Mouse (Mus musculus) CH12F3 (cell line): ENCODE results near the gene Hic1.

Experiments used
- in situ Hi-C: fragments of 300-500 bp; cut with MboI; formaldehyde crosslinking; loops from 2 replicates; pipeline ENCODE4 v1.14.3; 2020; ENCODE audit warnings: low sequenced_read_pairs

Hic1 gene

DNA sequence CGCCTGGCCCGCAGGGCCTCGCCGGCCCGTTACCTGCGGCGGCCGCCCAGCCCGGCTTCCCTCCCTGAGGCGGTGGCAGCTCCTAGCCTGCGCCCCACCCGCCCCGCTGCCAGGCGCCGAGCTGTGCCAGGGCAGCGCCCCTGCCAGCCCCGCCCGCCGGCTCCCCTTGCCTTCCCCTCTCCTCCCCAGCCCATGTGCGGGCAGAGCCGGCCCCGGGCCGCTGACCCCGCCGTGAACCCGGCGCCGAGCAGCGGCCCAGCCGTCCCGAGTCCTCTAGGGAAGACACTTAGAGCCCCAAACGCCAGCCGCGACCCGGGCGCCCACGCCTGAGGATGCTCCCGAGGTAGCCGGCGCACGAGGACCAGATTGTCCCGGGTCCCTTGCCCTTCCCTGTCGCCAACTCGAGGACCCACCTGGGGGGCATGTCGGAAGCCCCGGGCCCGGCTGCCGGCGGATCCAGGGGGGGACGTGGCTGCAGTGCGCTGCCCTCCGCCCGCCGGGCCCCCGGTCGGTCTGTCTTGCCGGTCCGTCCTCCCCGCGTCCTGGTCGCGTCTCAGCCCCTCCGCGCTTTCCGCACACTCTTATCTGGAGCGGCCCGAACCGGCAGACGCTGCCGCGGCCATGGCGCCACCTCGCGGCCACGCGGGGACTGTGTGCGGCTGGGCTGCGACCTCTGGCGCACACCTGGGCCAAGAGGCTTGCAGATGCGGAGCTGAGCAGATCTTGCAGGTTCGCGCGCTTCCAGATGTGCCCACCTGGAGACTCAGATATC, 543 bp downstream of the Hic1 start:
- in situ Hi-C loops = no loop called here

DNA sequence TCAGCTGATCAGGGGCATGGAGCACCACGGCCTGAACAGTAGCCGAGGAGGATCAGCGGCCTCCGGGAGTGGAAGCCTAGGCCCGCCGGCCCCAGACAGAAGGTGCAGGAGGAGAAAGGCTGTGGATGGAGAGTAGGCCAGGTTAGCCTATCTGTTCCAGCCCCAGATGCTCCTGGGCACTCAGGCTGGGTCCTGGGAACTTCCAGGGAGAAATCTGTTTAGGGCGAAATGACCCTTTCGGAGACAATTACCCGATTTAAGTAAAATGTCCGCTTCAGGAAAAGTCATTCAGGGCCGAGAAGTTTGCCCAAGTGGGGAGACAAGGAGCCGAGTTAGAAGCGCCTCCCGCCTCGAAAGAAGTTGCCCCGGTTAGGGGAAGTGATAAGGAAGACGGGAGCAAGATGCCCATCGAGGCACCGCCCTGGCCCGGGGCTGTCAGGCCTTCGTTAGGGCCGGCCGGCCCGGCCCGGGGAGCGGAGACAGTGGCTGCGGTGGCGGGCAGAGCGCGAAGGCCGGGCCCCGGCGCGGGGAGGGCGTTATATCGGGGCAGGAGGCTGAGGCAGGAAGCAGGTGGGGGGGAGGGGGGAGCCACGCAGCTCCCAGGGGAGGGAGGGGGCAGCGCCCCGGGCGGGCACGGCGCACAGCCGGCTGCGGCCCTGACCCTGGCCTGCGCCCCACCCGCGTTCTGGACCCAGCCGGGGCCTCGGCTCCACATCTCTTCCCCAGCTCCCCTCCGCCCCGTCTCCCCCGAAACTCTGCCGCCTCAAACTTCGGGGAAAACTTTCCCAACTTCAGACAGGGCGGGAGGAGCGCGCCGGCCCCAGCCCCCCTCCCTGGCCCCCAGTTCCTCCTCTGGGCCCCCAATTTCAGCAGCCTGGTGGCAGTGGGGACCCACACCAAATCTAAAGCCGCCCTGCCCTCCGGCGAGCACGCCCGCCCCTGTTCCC, 1.4 kb downstream of the Hic1 start:
- in situ Hi-C loops = no loop called here

DNA sequence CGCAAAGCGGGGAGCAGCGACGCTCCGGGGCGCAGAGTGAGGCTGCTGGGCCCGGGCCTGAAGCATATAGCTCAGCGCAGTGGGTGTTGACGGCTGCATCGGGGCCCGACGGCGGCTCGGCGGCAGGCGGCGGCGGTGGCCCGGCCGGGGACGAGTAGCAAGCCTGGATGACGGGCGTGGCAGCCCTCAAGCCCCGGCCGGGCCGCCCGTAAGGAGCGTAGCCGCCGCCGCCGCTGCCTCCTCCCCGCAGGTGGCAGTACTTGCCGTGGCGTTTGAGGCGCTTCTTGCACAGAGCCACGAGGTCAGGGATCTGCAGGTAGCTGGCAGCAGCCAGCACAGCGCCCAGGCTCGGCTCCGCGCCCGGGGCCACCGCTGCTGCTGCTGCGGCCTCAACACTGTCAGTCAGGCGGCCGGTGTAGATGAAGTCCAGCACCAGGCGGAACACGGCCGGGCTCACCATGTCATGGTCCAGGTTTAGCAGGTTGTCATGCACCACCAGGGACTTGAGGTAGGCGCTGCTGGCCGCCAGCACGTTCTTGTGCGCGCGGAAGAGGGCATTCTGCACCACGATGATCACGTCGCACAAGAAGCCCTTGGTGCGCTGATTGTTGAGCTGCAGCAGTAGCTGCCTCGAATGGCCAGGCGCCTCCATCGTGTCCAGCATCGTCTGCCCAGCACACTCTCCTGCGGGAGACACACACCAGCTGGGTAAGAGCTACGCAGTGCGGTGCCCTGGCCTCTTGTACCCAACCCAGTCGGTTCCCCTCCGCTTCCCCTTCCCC, 2.3 kb downstream of the Hic1 start:
- in situ Hi-C loops = no loop called here

DNA sequence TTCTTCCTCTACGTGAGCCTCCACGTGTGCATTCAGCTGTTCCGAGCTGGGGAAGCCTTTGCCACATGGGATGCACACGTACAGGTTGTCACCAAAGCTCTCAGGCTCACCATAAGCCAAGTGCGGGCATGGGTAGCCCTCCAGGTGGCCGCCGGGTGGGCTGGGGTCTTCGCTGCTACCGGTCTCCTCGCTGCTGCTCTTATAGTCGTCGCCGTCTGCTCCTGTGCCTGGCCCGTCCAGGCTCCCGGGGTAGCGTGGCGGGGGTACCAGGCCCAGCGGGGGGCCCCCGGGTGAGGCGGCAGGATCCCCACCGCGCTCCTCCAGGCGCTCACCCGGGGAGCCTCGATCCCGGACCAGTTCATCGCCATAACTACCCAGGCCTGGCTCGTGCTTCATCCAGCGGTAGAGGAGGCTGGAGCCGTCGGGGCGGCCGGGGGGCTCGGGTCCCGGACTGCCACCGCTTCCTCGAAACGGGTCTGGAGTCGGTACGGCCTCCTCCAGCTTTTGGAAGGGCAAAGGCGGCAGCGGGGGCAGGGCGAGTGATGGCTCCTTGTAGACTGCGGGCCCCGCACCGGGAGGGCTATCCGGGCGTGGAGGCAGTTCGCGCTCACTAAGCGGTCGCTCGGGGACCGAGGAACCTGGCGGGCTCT, 3.0 kb downstream of the Hic1 start:
- in situ Hi-C loops = no loop called here

DNA sequence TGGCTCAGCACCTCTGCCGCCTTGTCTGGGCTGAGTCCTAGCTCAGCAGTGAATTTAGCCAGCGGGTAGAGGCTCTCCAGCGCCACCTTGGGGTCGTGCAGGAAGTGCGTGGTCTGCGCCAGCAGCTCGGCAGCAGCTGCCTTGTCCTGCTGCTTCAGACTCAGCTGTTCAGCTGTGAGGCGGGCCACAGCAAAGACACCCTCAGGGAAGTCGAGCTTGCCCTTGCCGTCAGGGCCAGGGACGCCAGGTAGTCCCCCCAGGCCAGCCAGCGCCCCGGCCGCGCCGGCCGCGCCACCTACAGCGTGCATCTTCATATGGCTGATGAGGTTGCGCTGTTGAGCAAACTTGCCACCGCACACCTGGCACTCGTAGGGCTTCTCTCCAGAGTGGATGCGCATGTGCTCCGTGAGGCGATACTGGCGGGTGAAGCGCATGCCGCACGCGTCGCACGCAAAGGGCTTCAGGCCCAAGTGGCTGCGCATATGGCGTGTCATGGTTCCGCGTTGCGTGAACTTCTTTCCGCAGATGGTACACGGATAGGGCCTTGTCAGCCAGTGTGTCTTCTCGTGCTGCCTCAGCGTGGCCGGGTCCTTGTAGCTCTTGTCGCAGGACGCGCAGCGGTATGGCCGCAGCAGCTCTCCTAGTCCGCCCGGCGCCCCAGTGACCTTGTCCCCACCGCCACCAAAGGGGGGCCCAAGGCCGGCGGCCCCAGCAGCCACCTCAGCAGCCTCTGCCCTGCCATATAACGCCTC, 3.7 kb downstream of the Hic1 start:
- in situ Hi-C loops = no loop called here

DNA sequence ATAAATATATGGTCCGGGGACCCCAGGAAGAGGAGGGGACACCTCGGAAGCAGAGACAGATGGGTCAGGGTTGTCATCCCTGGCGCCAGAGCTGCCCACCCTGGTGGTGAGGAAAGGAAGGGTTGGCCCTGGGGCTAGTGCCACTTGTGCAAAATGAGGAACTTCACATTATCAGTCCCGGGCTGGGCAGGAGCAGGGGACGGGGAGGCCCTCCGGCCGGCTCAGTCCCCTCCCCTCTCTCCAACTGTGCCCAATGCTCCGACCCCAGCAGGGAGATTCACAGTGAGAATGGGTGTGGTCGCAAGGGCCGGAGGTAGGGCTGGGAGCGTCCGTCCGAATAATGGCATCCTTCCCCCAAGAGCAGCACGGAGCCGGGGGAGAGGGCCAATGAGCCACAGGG, 4.6 kb downstream of the Hic1 start:
- in situ Hi-C loops = no loop called here

DNA sequence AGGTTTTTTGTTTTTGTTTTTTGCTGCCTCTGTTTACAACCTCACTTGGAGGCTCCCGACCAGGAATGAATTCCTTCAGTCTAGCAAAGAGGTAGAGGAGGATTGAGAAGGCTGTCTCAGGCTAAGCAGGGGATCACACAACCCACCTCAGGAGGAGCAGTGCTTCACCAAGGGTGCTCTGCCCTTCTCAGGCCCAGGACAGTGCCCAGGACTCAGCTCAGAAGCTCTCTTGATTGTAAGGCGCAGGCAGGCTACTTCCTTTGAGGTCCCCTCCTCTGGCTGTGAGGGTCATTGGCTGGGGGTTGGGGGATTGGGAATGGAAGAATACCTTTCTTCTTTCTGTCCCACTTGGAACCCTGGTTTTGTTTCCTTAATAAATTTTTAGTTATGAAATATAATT, 5.3 kb downstream of the Hic1 start:
- in situ Hi-C loops = no loop called here

DNA sequence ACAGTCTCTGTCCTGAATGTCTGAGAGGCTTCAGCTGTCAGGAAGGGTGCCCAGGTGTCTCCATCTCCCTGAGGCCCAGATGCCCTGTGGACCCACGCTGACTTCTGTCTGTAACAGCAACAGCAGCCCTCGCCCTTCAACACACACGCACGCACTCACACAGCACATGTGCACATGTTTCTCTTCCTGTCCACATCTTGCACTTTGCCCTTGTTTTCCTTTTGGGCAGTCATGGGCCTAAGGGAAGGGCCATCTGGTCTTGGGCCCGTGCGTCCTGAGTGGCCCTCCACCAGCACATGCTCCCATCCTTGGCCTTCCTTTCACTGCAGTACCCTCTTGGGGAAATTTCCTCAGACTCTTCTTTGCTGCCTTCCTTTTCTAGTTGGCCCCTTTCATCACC, 5.9 kb downstream of the Hic1 start:
- in situ Hi-C loops = no loop called here

DNA sequence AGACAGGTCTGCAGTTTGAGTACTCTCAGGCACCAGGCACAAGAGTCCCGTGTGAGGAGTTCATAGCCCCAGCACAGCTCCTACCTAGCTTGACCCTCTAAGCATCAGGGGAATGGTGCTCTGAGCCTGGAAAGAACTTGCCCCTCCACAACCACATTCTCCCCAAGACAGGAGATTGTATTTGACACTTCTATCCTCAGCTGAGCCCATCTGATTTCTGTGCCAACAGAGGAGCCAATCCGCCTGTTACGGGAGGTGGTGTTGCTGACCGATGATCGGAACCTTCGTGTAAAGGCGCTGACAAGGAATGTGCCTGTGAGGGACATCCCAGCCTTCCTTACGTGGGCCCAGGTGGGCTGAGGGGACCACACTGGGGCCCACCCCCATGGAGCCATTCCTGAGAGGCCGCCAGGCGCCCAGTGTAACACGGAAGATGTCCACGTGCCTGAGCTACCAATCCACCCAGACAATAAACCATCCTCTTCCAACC, 6.7 kb downstream of the Hic1 start:
- in situ Hi-C loops = no loop called here

DNA sequence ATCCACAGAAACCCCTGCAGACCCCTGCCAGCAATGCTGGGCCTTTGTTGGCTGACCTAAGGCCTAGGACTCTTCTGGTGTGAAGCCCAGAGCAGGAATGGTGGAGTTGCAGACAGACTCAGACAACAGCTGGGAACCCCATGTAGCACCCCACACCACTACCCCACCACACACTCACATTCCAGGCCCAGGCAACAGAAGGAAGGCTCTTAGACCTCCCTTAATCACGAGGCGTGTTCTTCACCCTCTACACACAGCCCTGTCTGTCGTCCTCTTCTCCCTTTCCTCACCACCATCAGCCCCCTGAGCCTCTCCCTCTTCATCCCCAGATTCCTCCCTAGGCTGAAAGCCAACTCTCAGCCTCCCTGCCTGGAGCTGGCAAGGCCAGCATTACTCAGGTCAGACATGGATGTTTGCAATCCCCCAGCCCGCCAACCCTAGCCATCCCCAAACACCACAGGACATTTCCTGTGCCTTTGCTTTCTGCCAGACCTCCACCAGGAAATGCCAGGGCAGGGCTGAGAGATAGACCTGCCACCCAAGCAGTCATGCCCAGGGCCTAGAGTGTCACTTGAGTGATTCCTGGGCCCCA, 7.8 kb downstream of the Hic1 start:
- in situ Hi-C loops = no loop called here

DNA sequence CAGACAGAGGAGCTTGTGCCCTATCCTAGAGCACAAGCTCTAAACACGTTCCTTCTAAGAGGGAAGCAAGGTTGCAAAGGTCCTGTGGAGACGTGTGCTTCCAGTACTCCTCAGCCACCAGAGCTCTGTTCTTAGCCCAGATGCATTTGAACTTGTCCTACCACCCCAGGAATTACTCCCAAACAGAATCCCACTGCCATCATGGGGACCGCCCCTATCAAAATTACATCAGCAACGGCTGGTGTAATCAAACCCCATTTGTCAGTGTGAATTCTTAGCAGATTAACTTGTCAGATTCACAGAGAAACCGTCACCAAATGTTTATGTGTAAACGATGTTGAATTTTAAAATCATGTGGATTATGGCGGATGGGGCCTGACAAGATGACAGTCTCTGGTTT, 8.4 kb downstream of the Hic1 start:
- in situ Hi-C loops = no loop called here

DNA sequence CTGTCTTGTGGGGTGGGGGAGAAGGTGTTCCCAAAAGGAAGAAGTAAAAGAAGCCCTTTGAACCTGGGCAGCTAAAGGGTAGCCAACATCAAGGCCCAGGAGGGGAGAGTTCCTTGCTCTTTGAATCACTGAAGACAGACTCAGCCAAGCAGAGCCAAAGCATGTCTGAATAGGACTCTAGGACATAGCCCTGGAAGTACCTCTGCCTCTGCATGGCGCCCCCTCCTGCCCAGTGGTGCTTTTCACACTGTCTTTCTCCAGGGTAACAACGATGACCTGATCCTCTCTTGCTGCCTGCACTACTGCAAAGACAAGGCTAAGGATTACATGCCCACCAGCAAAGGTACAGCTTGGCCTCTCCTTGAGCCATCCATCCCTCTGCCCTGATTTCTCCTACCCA, 9.8 kb downstream of the Hic1 start:
- in situ Hi-C loops = loop anchor here (10.0 kb wide), 1 partner anchor 175 kb away; no protein-coding TSS in a partner anchor

DNA sequence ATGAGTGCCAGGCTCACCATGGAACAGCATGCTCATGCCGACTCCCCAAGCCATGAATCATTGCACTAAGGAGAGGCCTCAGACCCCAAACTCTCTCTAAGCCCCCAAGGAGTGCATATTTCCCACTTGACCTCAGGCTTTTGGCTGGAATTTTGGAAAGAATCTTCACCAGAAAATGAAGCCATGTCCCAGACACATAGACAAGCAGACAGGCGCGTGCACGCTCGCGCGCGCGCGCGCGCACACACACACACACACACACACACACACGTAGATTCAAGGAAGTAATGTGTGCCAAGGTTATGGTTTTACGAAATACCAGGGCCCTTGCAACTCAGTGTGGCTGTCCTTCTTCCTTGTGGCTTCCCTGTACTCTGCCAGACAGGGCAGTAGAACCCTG, 10.9 kb downstream of the Hic1 start:
- in situ Hi-C loops = loop anchor here (10.0 kb wide), 1 partner anchor 174 kb away; no protein-coding TSS in a partner anchor

DNA sequence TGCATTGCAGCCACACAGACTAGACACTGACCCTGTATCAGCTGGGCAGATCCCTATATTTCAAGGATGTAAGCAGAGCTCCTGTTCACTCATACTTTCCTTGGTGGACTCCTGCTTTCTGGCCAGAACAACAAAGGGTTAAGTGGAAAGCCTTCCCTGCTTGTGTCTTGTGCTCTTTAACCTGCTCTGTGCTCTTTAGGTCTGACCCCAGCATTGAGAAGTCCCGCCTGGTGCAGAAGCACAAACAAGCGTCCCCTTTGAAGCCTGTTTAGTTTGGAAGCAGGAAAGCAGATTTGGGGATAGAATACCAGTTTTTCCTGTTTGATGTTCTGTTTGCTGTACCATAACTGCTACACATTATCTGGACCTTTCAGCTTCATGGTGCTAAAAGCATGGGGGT, 11.4 kb downstream of the Hic1 start:
- in situ Hi-C loops = loop anchor here (10.0 kb wide), 1 partner anchor 173 kb away; no protein-coding TSS in a partner anchor

DNA sequence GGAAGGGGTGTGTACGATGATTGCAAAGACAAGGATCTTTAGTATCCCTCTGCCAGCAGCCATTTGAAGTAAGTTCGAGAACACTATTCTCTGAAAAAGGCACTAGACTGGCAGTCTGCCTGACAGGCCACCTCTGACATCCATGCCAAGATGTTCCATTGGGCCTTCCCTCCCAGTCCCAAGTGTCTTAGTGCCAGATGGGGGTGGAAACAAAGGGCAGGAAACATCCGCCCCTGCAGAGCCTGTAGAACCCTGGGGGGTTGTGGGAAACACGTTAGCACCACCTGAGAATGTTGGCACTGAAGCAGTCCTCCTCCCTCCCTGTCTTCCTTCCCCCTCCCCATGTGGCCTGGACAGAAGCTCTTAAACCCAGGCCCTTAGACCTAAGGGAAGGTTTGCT, 12.3 kb downstream of the Hic1 start:
- in situ Hi-C loops = loop anchor here (10.0 kb wide), 1 partner anchor 172 kb away; no protein-coding TSS in a partner anchor

DNA sequence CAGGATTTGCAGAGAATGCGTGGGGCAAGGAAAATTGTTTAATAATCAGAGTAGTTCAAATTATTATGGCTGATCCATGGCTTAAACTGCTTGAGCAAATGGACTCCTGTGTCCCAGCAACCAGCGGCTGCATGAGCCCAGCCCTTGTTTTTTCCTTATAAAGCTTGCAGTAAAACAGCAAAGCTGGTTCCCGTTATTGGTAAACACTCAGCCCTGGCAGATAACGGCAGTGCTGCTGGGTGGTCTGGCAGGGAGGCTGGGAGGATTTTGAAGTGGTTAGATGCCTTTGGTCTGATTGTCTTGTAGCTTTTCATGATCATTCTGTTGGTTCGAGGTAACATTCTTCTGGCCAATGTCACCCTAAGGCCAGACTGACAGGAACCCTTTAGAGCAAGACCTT, 12.9 kb downstream of the Hic1 start:
- in situ Hi-C loops = loop anchor here (10.0 kb wide), 1 partner anchor 172 kb away; no protein-coding TSS in a partner anchor

DNA sequence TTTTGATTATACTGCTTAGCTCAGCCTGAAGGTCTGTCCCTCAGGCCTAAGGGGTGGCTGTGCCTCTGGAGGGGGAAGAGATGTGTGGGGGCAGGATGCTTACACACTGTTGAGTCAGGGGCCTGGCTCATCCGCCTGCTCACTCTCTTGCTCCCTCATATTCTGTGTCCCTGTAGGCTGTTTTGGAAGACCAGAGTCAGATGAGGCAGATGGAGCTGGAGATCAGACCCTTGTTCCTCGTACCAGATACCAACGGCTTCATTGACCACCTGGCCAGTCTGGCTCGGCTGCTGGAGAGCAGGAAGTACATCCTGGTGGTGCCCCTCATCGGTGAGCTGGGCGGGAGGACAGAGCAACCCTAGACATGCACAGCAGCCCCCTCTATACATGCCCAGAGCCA, 13.3 kb downstream of the Hic1 start:
- in situ Hi-C loops = loop anchor here (10.0 kb wide), 1 partner anchor 171 kb away; no protein-coding TSS in a partner anchor

DNA sequence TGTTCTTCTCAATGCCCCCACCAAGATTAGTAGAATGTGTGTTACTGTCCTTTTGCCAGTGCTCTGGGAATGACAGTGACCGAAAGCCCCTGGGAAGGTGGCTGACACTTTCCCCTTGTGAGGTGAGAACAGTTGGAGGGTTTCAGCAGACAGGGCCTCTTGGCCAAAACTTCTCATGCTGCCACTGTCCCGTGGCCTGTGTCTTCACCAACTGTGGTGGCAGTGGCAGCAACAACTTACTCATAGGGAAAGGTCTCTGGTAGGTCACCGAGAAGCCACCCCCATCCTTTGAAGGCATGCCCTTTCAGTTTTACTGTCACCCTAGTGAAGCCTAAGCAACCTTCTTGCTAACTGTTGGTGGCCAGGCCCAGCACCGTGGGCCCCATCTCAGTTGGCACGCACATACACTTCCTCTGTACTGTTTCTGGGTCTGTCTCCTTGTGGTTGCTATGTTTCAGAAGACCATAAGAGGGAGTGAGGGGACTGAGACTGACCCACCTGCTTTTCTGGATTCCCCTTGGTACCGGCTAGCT, 15.2 kb downstream of the Hic1 start:
- in situ Hi-C loops = loop anchor here (10.0 kb wide), 1 partner anchor 169 kb away; no protein-coding TSS in a partner anchor
